ENCODE assay signal across 8 mouse cellular contexts in genomic region chr11:30771904-30772581, GRCm38 (mm10). TPM values are rescaled to one million over a fixed set of nuclear protein-coding genes. Genes with fewer than 3 reads are reported as not detected.
DNase-seq lines count a peak whose midpoint lies in the region; ATAC-seq and TF ChIP-seq lines count a peak whose summit lies in the region.

No protein-coding gene starts in this region.

- no peak for TF ChIP-seq CTCF in ES-Bruce4 (IDR thresholded peaks at IDR 0.05; ENCODE audit: low read depth, low read length)
- no peak for TF ChIP-seq CTCF in layer of hippocampus, adult 2 months (conservative IDR thresholded peaks at IDR 0.05)
- no peak for TF ChIP-seq CTCF in olfactory bulb, adult 2 months (IDR thresholded peaks at IDR 0.05; ENCODE audit: insufficient read depth, low read depth, low read length)

- H3K4me2 ChIP-seq in lung, embryonic 15.5 days, result peak overlapping the region; percentile 67

- DNase-seq in c-Kit-positive CD71-negative TER-119-negative erythroid progenitor cells, embryonic 14.5 days (ENCODE audit: low read depth), result peak; percentile 29
- DNase-seq in forebrain, embryonic 10.5 days (ENCODE audit: extremely low spot score, low spot score), result peak; percentile 67
- DNase-seq in heart, postnatal 10 days, result peak; percentile 68 to 74
- DNase-seq in layer of hippocampus, adult 2 months (ENCODE audit: low spot score in 2 of 2), result peak; percentile 37 to 39
- peak; percentile 37 for DNase-seq in thymus, postnatal 0 days (ENCODE audit: low spot score)

- no peaks in the 10 kb centered on the region for H3K27me3 ChIP-seq in ES-Bruce4 (ENCODE audit: control insufficient read depth, insufficient read depth, low read length, poor library complexity, severe bottlenecking)
- H3K27me3 ChIP-seq in forebrain, embryonic 10.5 days (ENCODE audit: poor library complexity, severe bottlenecking), result no peaks in the 10 kb centered on the region
- H3K27me3 ChIP-seq in lung, embryonic 15.5 days, result no peaks in the 10 kb centered on the region

- peak overlapping the region; percentile 98 for H3K4me3 ChIP-seq in ES-Bruce4 (ENCODE audit: low read depth, low read length)
- peak overlapping the region; percentile 95 for H3K4me3 ChIP-seq in forebrain, embryonic 10.5 days
- H3K4me3 ChIP-seq in layer of hippocampus, adult 2 months, result peak overlapping the region; percentile 96
- peak overlapping the region; percentile 96 for H3K4me3 ChIP-seq in lung, embryonic 15.5 days
- peak overlapping the region; percentile 86 for H3K4me3 ChIP-seq in olfactory bulb, adult 2 months (ENCODE audit: insufficient read depth, low read depth, low read length)

- peak overlapping the region; percentile 14; the same call in 1 of the 2 replicates for H3K27ac ChIP-seq in ES-Bruce4 (ENCODE audit: insufficient read depth, low read length)
- H3K27ac ChIP-seq in forebrain, embryonic 10.5 days, result peak overlapping the region; percentile 96
- H3K27ac ChIP-seq in layer of hippocampus, adult 2 months, result peak overlapping the region; percentile 88
- peak overlapping the region; percentile 92 for H3K27ac ChIP-seq in lung, embryonic 15.5 days
- H3K27ac ChIP-seq in olfactory bulb, adult 2 months (ENCODE audit: insufficient read depth, low read depth, low read length), result peak overlapping the region; percentile 54

- under 1% methylated on average over 59 of the region's 64 CpGs for WGBS in forebrain, embryonic 10.5 days
- WGBS in lung, embryonic 15.5 days, result under 1% methylated on average over 63 of the region's 64 CpGs
- under 1% methylated on average over 63 of the region's 64 CpGs for WGBS in olfactory bulb, adult 2 months

- no peaks in the 10 kb centered on the region for H3K9me3 ChIP-seq in ES-Bruce4 (replicated peaks; ENCODE audit: control insufficient read depth, insufficient read depth, low read length, poor library complexity, severe bottlenecking)
- H3K9me3 ChIP-seq in forebrain, embryonic 10.5 days, result no peaks in the 10 kb centered on the region
- H3K9me3 ChIP-seq in lung, embryonic 15.5 days, result no peaks in the 10 kb centered on the region

- no peak for TF ChIP-seq POLR2A in ES-Bruce4 (IDR thresholded peaks at IDR 0.05; ENCODE audit: insufficient read depth, low read length)
- TF ChIP-seq POLR2A in olfactory bulb, adult 2 months (IDR thresholded peaks at IDR 0.05; ENCODE audit: insufficient read depth, low read depth, low read length), result no peak

- peak; percentile 69 for ATAC-seq in lung, embryonic 15.5 days (ENCODE audit: borderline replicate concordance, extremely low read depth, low FRiP score, low TSS enrichment)

- intact Hi-C loops in heart, postnatal 10 days (cut with DNase I), result no loop called here

- peak overlapping the region; percentile 97 for H3K9ac ChIP-seq in ES-Bruce4 (ENCODE audit: low read depth, poor library complexity, severe bottlenecking)
- H3K9ac ChIP-seq in lung, embryonic 15.5 days, result peak overlapping the region; percentile 92

- H3K4me1 ChIP-seq in ES-Bruce4 (ENCODE audit: control insufficient read depth, insufficient read depth, low read length), result peaks cover 4% of the 10 kb centered on the region
- peaks cover 20% of the 10 kb centered on the region for H3K4me1 ChIP-seq in forebrain, embryonic 10.5 days
- H3K4me1 ChIP-seq in lung, embryonic 15.5 days, result peaks cover 9% of the 10 kb centered on the region
- no peaks in the 10 kb centered on the region for H3K4me1 ChIP-seq in olfactory bulb, adult 2 months (ENCODE audit: control insufficient read depth, insufficient read depth, low read length)

- no peak for TF ChIP-seq EP300 in ES-Bruce4 (IDR thresholded peaks at IDR 0.05; ENCODE audit: insufficient read depth, low read depth, low read length)

- H3K36me3 ChIP-seq in ES-Bruce4 (ENCODE audit: control insufficient read depth, insufficient read depth, low read length, poor library complexity, severe bottlenecking), result no peaks in the 10 kb centered on the region
- H3K36me3 ChIP-seq in forebrain, embryonic 10.5 days (replicated peaks), result no peaks in the 10 kb centered on the region
- no peaks in the 10 kb centered on the region for H3K36me3 ChIP-seq in lung, embryonic 15.5 days

RNA-seq across cellular contexts. Expression of gene Psme4, which starts 0.5 kb away (rescaled TPM):
- polyA plus RNA-seq in ES-Bruce4 (2011; ENCODE audit: insufficient read depth, insufficient read length, low read depth, missing spikeins), result 241 and 244 TPM in 2 replicates
- polyA plus RNA-seq in forebrain, embryonic 10.5 days (2016; fragmentation: Nextera tagmentation; extraction: Ambion mirVana), result 25.9 and 27.0 TPM in 2 replicates
- 10 to 100 TPM; 80.2 to 83.8 TPM for total RNA-seq in heart, postnatal 10 days (2021)
- total RNA-seq in layer of hippocampus, adult 2 months (2021), result 10 to 100 TPM; 39.0 to 49.8 TPM
- 14.8 and 17.6 TPM in 2 replicates for polyA plus RNA-seq in lung, embryonic 15.5 days (2015; fragmentation: Nextera tagmentation; extraction: Ambion mirVana)
- polyA plus RNA-seq in olfactory bulb, adult 2 months (2012; ENCODE audit: insufficient read depth, insufficient read length, low replicate concordance, missing spikeins), result 46.7 TPM in 1 of 2 replicates, not detected in the other
- polyA plus RNA-seq in thymus, postnatal 0 days (2015; fragmentation: Nextera tagmentation; extraction: Ambion mirVana), result 16.3 and 20.8 TPM in 2 replicates

Comparison
In these comparisons a context has a peak if more than half of its experiments do, and no peak if none do; other contexts are left out.
1. Peak in every context shown above with its lines: DNase-seq, ATAC-seq, H3K4me3 ChIP-seq and H3K27ac ChIP-seq.
2. H3K27ac ChIP-seq: peak in every context shown above with its lines; median percentile 96 in forebrain, embryonic 10.5 days; 92 in lung, embryonic 15.5 days; 88 in layer of hippocampus, adult 2 months; 54 in olfactory bulb, adult 2 months; 14 in ES-Bruce4.